Mouse (Mus musculus): ENCODE results near the gene Gm43064.

DNA sequence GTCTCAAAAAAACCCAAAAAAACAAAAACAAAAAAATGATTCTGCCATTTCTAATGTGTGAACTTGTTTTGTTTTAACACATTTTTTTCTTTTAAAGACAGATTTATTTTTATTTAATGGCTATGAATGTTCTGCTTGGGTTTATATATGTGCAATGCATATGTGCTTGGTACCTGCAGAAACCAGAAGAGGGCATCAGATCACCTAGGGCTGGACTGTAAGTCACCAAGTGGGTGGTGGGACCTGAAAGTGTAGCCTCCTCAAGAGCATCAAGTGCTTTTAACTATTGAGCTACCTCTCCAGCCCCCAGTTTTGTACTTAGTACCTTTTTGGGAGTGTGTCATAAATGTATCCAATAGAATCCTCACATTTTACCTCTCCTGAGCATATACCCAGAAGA, 18.2 kb downstream of the Gm43064 start:
- TF ChIP-seq POLR2A (IDR thresholded peaks at IDR 0.05; ENCODE audit: control insufficient read depth, extremely low read depth, insufficient read depth, low read length, poor library complexity) (no peak), CTCF (IDR thresholded peaks at IDR 0.05; ENCODE audit: borderline replicate concordance, control insufficient read depth, extremely low read depth, insufficient read depth, low read length, poor library complexity) (no peak)
